Mouse (Mus musculus): Measurements from ENCODE around the gene Eloa.
A peak's percentile ranks its signal among the peaks of the same experiment; 100 is the strongest.
"Not testable (repeated sequence)": the region's sequence is repeated elsewhere in the genome, so short reads cannot be mapped to it uniquely, and the experiment has no call there.

Eloa gene

GRCm38 (mm10) chr4:135985193-135985592, 36.4 kb downstream of the Eloa start:
- DNase-seq (ENCODE audit: extremely low read depth, low read depth, low spot score), result no peak

GRCm38 (mm10) chr4:135984556-135984955, 37.0 kb downstream of the Eloa start:
- no peak for DNase-seq (ENCODE audit: extremely low read depth, low read depth, low spot score)

- DNase-seq (ENCODE audit: extremely low read depth, low read depth, low spot score), result no peak
These were observed 40.0 kb downstream of the Eloa start for GRCm38 (mm10) chr4:135981524-135982063.

- DNase-seq (ENCODE audit: extremely low read depth, low read depth, low spot score), result not testable (repeated sequence)
These were observed 41.3 kb downstream of the Eloa start for GRCm38 (mm10) chr4:135980223-135980622.

- DNase-seq (ENCODE audit: extremely low read depth, low read depth, low spot score), result no peak
These were observed 45.4 kb downstream of the Eloa start for GRCm38 (mm10) chr4:135976146-135976545.

- no peak for DNase-seq (ENCODE audit: extremely low read depth, low read depth, low spot score)
These were observed 48.4 kb downstream of the Eloa start for GRCm38 (mm10) chr4:135972911-135973811.

GRCm38 (mm10) chr4:135972556-135972906, 49.0 kb downstream of the Eloa start, which contains the start of gene Lypla2:
Gene Lypla2 (minus strand): TSS chr4:135972626.
- no peak for DNase-seq (ENCODE audit: extremely low read depth, low read depth, low spot score)

GRCm38 (mm10) chr4:135971805-135972555, 49.6 kb downstream of the Eloa start:
- DNase-seq (ENCODE audit: extremely low read depth, low read depth, low spot score), result no peak

GRCm38 (mm10) chr4:135970585-135970984, 51.0 kb downstream of the Eloa start:
- no peak for DNase-seq (ENCODE audit: extremely low read depth, low read depth, low spot score)

GRCm38 (mm10) chr4:135969070-135969750, 52.4 kb downstream of the Eloa start:
- DNase-seq (ENCODE audit: extremely low read depth, low read depth, low spot score), result no peak

GRCm38 (mm10) chr4:135968271-135968869, 53.2 kb downstream of the Eloa start:
- no peak for DNase-seq (ENCODE audit: extremely low read depth, low read depth, low spot score)

GRCm38 (mm10) chr4:135967086-135967760, 54.3 kb downstream of the Eloa start:
- no peak for DNase-seq (ENCODE audit: extremely low read depth, low read depth, low spot score)

- DNase-seq (ENCODE audit: extremely low read depth, low read depth, low spot score), result no peak
These were observed 55.3 kb downstream of the Eloa start for GRCm38 (mm10) chr4:135966283-135966682.

GRCm38 (mm10) chr4:135965113-135965512, 56.5 kb downstream of the Eloa start:
- DNase-seq (ENCODE audit: extremely low read depth, low read depth, low spot score), result no peak

- DNase-seq (ENCODE audit: extremely low read depth, low read depth, low spot score), result peak; percentile 54
These were observed 57.1 kb downstream of the Eloa start for GRCm38 (mm10) chr4:135964426-135964825.

- peak; percentile 77 for DNase-seq (ENCODE audit: extremely low read depth, low read depth, low spot score)
These were observed 57.9 kb downstream of the Eloa start, which contains the start of gene Gale for GRCm38 (mm10) chr4:135963457-135964193. Gene Gale (plus strand): TSS chr4:135963727.

- DNase-seq (ENCODE audit: extremely low read depth, low read depth, low spot score), result no peak
These were observed 58.6 kb downstream of the Eloa start for GRCm38 (mm10) chr4:135962946-135963345.

- no peak for DNase-seq (ENCODE audit: extremely low read depth, low read depth, low spot score)
These were observed 59.4 kb downstream of the Eloa start for GRCm38 (mm10) chr4:135962198-135962597.

GRCm38 (mm10) chr4:135961709-135962108, 59.9 kb downstream of the Eloa start:
- no peak for DNase-seq (ENCODE audit: extremely low read depth, low read depth, low spot score)

Data from fat pad, adult 2 months (tissue).